Mouse (Mus musculus) 3134 (cell line): ENCODE measurements at regions not wholly inside any gene's neighbourhood (a gene's known extent, or its start where the extent isn't known, plus 50 kb on each side); places are given as distances from the start of the nearest gene placed in this dataset.

Source experiments
- DNase-seq: peaks from one replicate; pipeline ENCODE4 v3.0.0-alpha.2; 2011; ENCODE audit warnings: low spot score; ENCODE audit not compliant: insufficient read length; ENCODE audit errors: extremely low read depth

DNA sequence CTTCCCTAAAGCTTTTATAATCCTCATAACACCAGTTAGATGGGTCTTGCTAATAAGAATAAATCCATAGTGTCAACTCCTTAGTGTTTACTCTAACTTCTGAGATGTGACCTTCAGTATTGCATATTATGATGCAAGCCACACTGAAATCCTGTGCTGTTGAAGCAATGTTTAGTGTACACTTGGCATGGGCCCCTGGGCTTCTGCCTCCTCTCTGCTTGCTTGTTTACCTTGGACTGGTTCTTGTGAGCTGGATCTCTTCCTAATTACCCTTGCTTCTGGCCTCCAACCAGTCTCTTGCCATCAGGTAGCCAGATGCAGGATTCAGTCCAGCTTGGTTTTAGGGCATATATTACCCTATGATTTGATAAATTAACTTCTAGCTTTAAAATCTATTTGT is 57.0 kb downstream of the Rgs2 start:
- DNase-seq, result peak; percentile 32

DNA sequence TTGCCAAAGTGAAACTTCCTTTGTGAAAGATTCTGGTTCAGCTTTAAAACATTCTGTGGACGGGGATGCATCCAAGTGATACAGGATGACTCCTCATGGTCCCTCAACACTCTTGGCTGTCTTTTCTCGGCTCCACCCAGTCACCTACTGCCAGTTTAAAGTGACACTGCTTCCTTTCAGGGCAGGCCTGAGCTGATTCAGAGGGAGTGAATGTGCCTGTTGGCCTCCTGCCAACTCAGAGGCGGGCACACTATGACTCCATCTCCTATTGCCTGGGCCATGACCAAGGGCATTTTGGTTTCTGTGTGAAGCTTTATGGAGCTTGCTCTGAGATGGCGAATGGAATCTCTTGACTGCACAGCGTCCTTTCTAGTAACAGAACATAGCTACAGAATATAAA is 62.5 kb downstream of the Rgs2 start:
- DNase-seq, result peak; percentile 80

DNA sequence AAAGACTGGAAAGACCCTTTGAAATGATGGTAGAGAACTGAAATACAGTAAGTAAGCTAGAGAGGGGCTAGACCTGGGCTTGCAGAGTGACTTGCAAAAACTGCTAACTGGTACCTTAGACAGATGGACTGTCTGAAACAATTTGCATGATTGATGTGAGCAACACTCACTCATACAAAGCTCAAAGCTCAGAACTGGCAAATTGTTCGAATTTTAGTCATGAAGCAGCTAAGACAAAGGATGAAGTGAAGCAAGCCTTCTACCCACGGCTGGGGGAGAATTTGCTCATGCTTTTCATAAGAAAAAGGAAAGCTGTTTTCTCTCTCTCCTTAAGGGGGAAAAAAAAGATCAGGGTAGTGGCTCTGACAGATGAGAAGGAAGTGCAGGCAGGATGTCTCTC is 64.5 kb downstream of the Rgs2 start:
- DNase-seq, result no peak

DNA sequence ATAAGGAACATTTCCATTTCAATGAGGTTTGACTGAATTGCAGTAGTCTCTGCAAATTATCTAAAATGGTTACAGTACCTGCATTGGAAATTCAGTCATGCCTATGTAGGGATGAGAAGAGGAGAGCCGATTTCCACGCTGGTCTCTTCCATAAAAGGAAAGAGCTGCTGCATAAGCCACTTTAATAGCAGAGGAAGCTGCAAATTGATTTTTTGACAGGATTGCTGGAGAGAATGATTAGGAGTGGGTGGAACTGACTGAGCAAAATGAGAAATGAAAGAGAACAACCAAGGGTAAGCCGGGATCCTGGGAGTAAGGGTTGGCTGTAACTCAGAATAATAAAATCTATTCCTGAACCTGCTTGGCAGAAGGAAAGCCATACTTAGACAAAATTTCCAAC is 65.4 kb downstream of the Rgs2 start:
- DNase-seq, result no peak

GRCm38 (mm10) chr1:143930798-143931197 is 73.2 kb downstream of the Rgs2 start:
- DNase-seq, result no peak

DNA sequence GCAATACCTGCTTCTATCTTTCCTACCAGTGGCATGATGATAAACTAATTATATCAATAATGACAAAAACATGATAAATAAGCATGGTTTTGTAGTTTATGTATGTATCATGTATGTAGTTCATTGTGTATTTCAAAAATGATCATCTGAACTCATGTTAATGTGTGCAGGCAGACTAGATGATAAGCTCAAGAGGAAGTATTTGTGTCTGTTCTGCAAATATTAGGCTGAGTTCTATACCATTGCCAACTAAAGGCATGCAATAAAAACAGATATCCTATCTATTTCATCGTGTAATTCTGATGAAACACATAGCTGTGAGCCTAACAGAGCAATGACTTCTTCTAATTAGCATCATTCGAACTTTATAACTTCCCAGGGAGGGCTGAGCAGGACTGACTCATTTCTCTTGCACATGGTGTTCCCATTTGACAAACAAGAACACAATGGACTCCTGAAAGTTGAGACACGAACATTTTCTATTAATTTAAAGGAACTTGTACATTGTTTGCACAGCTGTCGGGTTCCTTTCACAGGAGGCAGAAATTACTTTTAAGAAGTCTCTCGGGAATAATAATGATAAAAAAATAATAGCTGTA is 74.3 kb downstream of the Rgs2 start:
- no peak for DNase-seq

DNA sequence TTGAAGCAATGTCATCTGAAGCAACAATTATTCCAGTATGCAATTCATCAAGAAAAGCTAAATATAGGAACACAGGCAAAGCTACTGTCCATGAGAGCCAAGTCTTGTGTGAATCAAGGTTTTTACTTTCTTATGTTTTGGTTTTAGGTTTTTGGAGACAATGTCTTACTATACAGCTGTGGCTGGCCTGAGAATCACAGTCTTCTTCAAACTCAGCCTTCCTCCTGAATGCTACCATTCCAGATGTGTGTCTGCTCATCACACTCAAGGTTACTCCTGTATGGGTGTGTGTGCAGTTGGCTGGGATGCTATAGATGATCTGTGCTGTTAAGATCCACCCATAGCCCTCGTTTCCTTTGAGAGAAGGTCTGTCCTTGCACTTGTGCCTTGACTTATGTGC is 81.5 kb downstream of the Rgs2 start:
- no peak for DNase-seq

DNA sequence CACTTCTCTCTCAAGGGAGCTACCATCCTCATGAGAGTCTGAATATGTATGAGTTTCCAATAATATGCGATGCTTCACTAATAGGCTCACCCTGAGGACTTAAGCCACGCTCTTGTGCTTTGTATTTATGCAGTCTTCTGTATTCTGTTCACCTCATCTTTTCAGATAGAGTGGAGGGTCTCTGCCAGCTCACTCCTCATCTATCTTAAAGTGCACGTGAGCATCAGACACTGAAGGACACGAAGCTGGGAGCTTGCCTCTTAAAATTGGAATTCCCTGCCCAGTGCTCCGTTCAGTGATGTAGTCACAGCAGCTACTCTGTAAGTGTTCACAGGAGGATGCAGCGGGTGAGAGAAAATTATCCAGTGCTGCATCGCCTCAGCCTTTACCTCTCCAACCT is 83.7 kb downstream of the Rgs2 start:
- DNase-seq, result no peak

GRCm38 (mm10) chr1:143918949-143919348 is 85.0 kb downstream of the Rgs2 start:
- DNase-seq, result no peak

GRCm38 (mm10) chr1:143918146-143918774 is 85.7 kb downstream of the Rgs2 start:
- DNase-seq, result no peak

DNA sequence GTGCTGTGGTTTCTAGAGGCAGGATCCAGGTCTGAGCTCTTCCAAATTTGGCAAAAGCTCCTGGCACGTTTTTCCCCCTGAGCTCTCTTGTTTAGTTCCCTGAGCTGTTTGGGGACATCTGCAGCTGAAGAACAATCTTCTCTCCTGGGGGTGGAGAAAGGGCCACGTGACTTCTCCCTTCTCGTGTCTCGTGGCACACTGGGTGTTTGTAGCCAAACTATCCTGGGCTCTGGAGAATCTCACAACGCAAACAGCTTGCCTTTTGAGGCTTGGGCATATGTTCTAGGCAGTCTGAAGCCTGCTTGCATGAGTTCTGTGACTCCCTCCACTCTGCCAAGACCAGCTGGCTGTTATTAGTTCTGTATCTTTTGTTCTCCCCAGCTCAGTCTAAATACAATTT is 86.3 kb downstream of the Rgs2 start:
- no peak for DNase-seq

- no peak for DNase-seq
Measured at GRCm38 (mm10) chr1:143916587-143916986, 87.4 kb downstream of the Rgs2 start.

- DNase-seq, result no peak
Measured at GRCm38 (mm10) chr1:143912586-143912985, 91.4 kb downstream of the Rgs2 start.

DNA sequence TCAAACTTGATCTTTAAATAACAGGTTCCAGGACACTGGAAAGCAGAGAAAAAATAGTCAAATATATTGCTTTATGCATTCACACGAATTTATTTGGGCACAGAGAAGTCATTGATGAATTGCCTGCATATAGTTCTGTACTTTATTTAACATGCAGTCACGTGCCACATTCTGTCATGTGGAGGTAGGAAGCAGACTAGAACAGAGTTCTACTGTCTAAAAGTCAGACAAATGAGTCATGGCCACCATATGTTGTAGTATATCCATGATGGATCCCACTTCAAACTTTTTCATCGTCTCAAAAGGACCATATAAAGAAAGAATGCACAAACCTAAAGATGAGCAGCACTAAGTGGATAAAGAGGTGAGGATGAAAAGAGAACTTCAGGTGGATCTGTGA is 92.7 kb downstream of the Rgs2 start:
- DNase-seq, result no peak

DNA sequence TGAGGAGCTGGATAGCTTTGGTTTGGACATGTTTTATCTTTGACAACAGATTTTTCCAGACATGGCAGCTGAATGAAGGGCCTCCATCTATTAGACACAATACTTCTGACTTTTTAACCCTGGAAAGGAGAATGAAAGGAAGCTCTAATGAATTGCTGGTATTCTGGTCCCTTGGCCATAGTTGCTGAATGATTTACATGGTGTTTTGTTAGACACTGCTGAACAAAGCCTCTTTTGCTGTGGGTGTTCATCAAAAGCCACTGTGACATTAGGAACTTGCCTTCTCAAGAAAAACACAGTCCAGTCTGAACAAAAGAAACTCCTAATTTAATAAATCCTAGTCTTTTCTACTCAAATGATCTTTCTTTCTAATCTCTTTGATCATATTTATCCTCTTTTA is 93.4 kb downstream of the Rgs2 start:
- no peak for DNase-seq

DNA sequence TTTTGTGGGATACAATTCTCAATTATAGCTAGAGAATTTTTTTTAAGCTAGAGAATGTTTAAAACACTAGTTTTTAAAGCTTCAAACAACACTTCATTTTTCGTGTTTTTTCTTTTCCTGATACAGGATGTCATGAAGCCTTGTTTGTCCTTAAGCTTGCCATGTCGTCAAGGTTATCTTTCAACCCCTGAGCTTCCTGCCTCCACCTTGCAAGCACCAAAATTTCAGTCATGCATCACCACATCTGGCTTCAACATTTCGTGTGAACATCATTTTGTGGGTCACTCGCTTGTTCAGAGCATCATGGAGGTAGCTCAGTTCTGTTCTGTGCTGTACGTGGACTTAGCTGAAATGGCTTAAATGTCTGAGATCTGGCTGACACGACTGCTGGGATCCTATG is 96.6 kb downstream of the Rgs2 start:
- DNase-seq, result no peak

DNA sequence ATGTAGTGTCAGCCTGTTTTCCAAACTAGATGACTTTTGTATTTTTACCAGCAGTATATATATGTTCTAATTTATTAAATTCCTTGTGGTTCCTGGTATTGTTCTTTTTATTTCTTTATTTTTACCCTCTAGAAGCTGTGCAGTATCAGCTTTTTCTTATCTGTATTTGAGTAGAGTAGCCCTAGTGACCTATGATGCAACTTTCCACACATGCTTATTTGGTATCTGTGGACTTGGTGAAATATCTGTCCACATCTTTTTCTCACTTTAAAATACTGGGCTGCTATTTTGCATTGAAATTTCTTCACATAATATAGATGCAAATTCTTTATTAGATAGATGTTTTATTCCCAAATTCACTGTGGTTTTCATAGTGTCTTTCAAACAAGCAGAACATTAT is 97.1 kb downstream of the Rgs2 start:
- no peak for DNase-seq

- no peak for DNase-seq
Measured at GRCm38 (mm10) chr1:143903985-143904384, 100.0 kb downstream of the Rgs2 start.

DNA sequence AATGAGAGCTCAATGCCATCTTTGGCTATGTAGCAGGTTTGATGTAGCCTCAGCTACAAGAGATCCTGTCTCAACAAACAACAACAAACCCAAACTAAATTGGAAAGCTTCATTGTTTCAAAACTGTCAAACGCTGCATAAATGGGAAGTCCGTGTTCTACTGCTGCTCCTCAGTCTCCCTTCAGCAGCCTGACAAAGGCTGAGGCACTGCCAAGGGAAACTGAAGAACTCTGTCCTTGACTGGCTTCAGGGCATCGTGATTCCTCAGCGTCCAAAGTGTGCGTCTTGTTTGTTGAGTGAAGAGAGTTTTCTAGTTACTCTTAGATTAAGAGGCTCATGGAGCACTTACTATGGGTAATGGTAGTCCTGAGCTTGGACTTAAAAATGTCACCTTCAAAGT is 100.7 kb downstream of the Rgs2 start:
- no peak for DNase-seq

DNA sequence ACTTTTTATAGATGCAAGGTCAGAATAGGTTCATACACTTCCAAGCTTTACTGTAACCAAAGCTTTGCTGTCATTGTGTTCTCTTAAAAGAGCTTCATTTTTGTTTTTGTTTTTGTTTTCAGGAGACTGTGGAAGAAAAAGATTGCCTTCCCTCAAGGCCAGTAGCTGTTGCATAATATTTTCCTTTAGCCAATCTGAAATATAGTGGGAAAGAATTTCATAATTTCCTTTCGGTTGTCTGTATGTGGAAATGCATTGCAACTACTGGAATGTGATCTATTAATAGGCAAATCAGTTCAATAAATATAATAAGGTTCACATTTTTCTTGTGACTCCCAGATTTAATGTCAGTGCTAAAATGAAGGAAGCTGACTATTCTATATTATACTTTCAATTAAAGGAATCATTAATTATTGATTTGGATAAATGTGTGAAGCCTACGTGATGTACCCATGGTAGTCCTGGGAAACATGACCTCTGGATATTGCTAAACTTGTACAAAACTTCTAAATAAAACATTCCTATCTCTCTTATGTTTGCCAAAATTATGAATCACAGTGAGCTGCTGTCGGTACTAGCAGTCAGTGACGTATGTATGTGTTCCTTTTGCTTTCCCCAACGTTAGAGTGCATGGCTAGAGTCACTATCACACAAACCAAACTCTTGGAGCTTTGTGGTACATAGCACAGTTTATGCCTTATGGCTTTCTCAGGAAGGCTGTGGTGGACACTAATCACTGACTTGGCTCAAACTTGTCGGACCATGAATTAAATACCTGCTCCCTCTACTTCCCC is 102.6 kb downstream of the Rgs2 start:
- DNase-seq, result no peak

GRCm38 (mm10) chr1:143888510-143888909 is 111.4 kb downstream of the Uchl5 start:
- no peak for DNase-seq

DNA sequence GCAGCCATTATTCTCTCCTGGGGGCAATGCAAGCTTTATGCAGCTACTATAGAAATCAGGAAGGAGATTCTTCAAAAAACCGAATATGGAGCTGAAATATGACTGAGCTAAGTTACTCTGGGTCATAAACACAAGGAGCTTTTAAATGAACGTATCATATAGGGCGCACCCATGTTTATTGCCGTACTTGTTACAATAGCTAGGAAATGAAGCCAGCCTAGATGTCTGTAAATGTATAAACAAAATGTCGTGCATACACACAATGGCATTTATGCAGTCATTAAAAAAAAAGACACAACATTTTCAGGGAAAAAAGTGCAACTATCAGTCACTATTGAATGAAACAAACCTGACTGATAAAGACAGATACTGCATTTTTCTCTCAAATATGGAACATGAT is 111.0 kb downstream of the Uchl5 start:
- no peak for DNase-seq
